Mouse (Mus musculus): Measurements from ENCODE around the gene Zmiz1.

DNA sequence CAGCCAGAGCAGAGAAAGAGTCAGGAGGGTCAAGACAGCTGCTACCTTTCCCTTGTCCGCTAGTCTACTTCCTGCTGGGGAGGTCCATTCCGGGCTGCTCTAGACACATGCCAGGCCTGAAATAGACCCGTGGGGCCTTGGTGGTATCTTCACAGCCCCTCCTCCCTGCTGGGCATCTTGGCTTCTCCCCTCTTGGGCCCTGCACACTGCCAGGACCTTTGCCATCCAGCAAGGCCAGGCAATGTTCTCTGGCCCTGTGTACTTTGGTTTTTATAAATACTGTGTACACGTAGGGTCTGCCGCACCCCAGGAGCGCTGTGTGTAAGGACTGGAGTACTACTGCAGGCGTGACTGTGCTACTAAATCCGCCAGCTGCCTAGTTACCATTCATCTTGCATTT, 54.5 kb downstream of the Zmiz1 start:
- no peak for TF ChIP-seq CTCF (IDR thresholded peaks at IDR 0.05; ENCODE audit: insufficient read depth, low read length)
- no peak for TF ChIP-seq POLR2A (IDR thresholded peaks at IDR 0.05; ENCODE audit: borderline replicate concordance, extremely low read depth, low read depth, low read length)
